Mouse (Mus musculus): ENCODE data around the gene Lce1b. TPM values are rescaled to one million over a fixed set of nuclear protein-coding genes. Genes with fewer than 3 reads are reported as not detected.
"Not testable (repeated sequence)": the region's sequence is repeated elsewhere in the genome, so short reads cannot be mapped to it uniquely, and the experiment has no call there.

Lce1b gene
- not detected in 2 replicates for polyA plus RNA-seq (2014; fragmentation: Nextera tagmentation; extraction: Ambion mirVana)

- Histone ChIP-seq H3K4me2 (no peak within 1 kb of the TSS), H3K36me3 (ENCODE audit: insufficient read depth) (no peaks in the 10 kb centered on the region), H3K27ac (ENCODE audit: low read depth) (no peak within 1 kb of the TSS), H3K4me1 (ENCODE audit: insufficient read depth) (no peaks in the 10 kb centered on the region), H3K4me3 (ENCODE audit: low read depth, low read length) (no peak within 1 kb of the TSS), H3K27me3 (ENCODE audit: insufficient read depth, low read length) (no peaks in the 10 kb centered on the region), H3K9ac (no peak within 1 kb of the TSS), H3K9me3 (ENCODE audit: low read depth, low read length) (no peaks in the 10 kb centered on the region)
- no peak for ATAC-seq (ENCODE audit: insufficient read depth)
- no peak for DNase-seq
- no peak for TF ChIP-seq CTCF (IDR thresholded peaks at IDR 0.05; ENCODE audit: low read depth)
Observed at GRCm38 (mm10) chr3:92656826-92657225, at the start of gene Lce1b. Gene Lce1b, minus strand, starts transcription at chr3:92656926.

- Histone ChIP-seq H3K4me3 (ENCODE audit: low read depth, low read length) (no peak overlapping the region), H3K4me2 (no peak overlapping the region), H3K9me3 (ENCODE audit: low read depth, low read length) (no peaks in the 10 kb centered on the region), H3K36me3 (ENCODE audit: insufficient read depth) (no peaks in the 10 kb centered on the region), H3K27ac (ENCODE audit: low read depth) (no peak overlapping the region), H3K9ac (no peak overlapping the region), H3K4me1 (ENCODE audit: insufficient read depth) (no peaks in the 10 kb centered on the region), H3K27me3 (ENCODE audit: insufficient read depth, low read length) (no peaks in the 10 kb centered on the region)
- no peak for TF ChIP-seq CTCF (IDR thresholded peaks at IDR 0.05; ENCODE audit: low read depth)
- ATAC-seq (ENCODE audit: insufficient read depth) (no peak), DNase-seq (no peak)
- 20% methylated on average over 1 of the region's 1 CpGs for whole genome bisulfite sequencing
Observed at GRCm38 (mm10) chr3:92694613-92695012, 37.9 kb upstream of the Lce1b start.

GRCm38 (mm10) chr3:92691688-92692087, 35.0 kb upstream of the Lce1b start:
- no peak overlapping the region for H3K9ac ChIP-seq
- H3K9me3 ChIP-seq (ENCODE audit: low read depth, low read length): no peaks in the 10 kb centered on the region
- H3K36me3 ChIP-seq (ENCODE audit: insufficient read depth): no peaks in the 10 kb centered on the region
- TF ChIP-seq CTCF (IDR thresholded peaks at IDR 0.05; ENCODE audit: low read depth): no peak
- no peaks in the 10 kb centered on the region for H3K4me1 ChIP-seq (ENCODE audit: insufficient read depth)
- no peak overlapping the region for H3K27ac ChIP-seq (ENCODE audit: low read depth)
- no peaks in the 10 kb centered on the region for H3K27me3 ChIP-seq (ENCODE audit: insufficient read depth, low read length)
- H3K4me2 ChIP-seq: no peak overlapping the region
- H3K4me3 ChIP-seq (ENCODE audit: low read depth, low read length): no peak overlapping the region
- DNase-seq (no peak), ATAC-seq (ENCODE audit: insufficient read depth) (no peak)

GRCm38 (mm10) chr3:92689154-92689553, 32.4 kb upstream of the Lce1b start:
- H3K4me3 ChIP-seq (ENCODE audit: low read depth, low read length); H3K27ac ChIP-seq (ENCODE audit: low read depth); DNase-seq; H3K4me2 ChIP-seq; H3K36me3 ChIP-seq (ENCODE audit: insufficient read depth); H3K9ac ChIP-seq; H3K9me3 ChIP-seq (ENCODE audit: low read depth, low read length); H3K27me3 ChIP-seq (ENCODE audit: insufficient read depth, low read length); H3K4me1 ChIP-seq (ENCODE audit: insufficient read depth); ATAC-seq (ENCODE audit: insufficient read depth): not testable (repeated sequence)
- WGBS: 59% methylated on average over 16 of the region's 16 CpGs

- H3K9ac ChIP-seq: no peak within 1 kb of the TSS
- ATAC-seq (ENCODE audit: insufficient read depth): no peak
Observed at GRCm38 (mm10) chr3:92687110-92687509, 30.4 kb upstream of the Lce1b start, which contains the start of gene Lce1d. Gene Lce1d, minus strand, starts transcription at chr3:92687210.

GRCm38 (mm10) chr3:92678947-92679346, 22.2 kb upstream of the Lce1b start, which contains the start of gene Lce1c:
Gene Lce1c, plus strand, starts transcription at chr3:92679247.
- H3K4me1 ChIP-seq (ENCODE audit: insufficient read depth): no peaks in the 10 kb centered on the region
- no peaks in the 10 kb centered on the region for H3K27me3 ChIP-seq (ENCODE audit: insufficient read depth, low read length)
- H3K27ac ChIP-seq (ENCODE audit: low read depth): no peak within 1 kb of the TSS
- DNase-seq: no peak
- no peak within 1 kb of the TSS for H3K4me2 ChIP-seq
- ATAC-seq (ENCODE audit: insufficient read depth): no peak
- no peak for TF ChIP-seq CTCF (IDR thresholded peaks at IDR 0.05; ENCODE audit: low read depth)
- no peaks in the 10 kb centered on the region for H3K9me3 ChIP-seq (ENCODE audit: low read depth, low read length)
- no peaks in the 10 kb centered on the region for H3K36me3 ChIP-seq (ENCODE audit: insufficient read depth)
- H3K4me3 ChIP-seq (ENCODE audit: low read depth, low read length): no peak within 1 kb of the TSS
- H3K9ac ChIP-seq: no peak within 1 kb of the TSS
- 78% methylated on average over 4 of the region's 4 CpGs for WGBS

More at GRCm38 (mm10) chr3:92687110-92687509, 30.4 kb upstream of the Lce1b start, which contains the start of gene Lce1d:
- no peak within 1 kb of the TSS for H3K4me3 ChIP-seq (ENCODE audit: low read depth, low read length)
- 63% methylated on average over 2 of the region's 2 CpGs for WGBS
- H3K4me1 ChIP-seq (ENCODE audit: insufficient read depth): no peaks in the 10 kb centered on the region
- no peaks in the 10 kb centered on the region for H3K36me3 ChIP-seq (ENCODE audit: insufficient read depth)
- H3K27me3 ChIP-seq (ENCODE audit: insufficient read depth, low read length): no peaks in the 10 kb centered on the region
- TF ChIP-seq CTCF (IDR thresholded peaks at IDR 0.05; ENCODE audit: low read depth): no peak
- DNase-seq: no peak
- no peaks in the 10 kb centered on the region for H3K9me3 ChIP-seq (ENCODE audit: low read depth, low read length)
- no peak within 1 kb of the TSS for H3K27ac ChIP-seq (ENCODE audit: low read depth)
- H3K4me2 ChIP-seq: no peak within 1 kb of the TSS

- no peak within 1 kb of the TSS for H3K4me3 ChIP-seq (ENCODE audit: low read depth, low read length)
- H3K4me1 ChIP-seq (ENCODE audit: insufficient read depth): no peaks in the 10 kb centered on the region
- no peak within 1 kb of the TSS for H3K4me2 ChIP-seq
- no peak within 1 kb of the TSS for H3K27ac ChIP-seq (ENCODE audit: low read depth)
- DNase-seq (no peak), ATAC-seq (ENCODE audit: insufficient read depth) (no peak)
- no peaks in the 10 kb centered on the region for H3K27me3 ChIP-seq (ENCODE audit: insufficient read depth, low read length)
- H3K36me3 ChIP-seq (ENCODE audit: insufficient read depth): no peaks in the 10 kb centered on the region
- H3K9me3 ChIP-seq (ENCODE audit: low read depth, low read length): no peaks in the 10 kb centered on the region
- no peak for TF ChIP-seq CTCF (IDR thresholded peaks at IDR 0.05; ENCODE audit: low read depth)
- H3K9ac ChIP-seq: no peak within 1 kb of the TSS
Observed at GRCm38 (mm10) chr3:92670215-92670614, 13.5 kb upstream of the Lce1b start, which contains the start of gene Lce1a2. Gene Lce1a2, minus strand, starts transcription at chr3:92670315.

- no peak for TF ChIP-seq CTCF (IDR thresholded peaks at IDR 0.05; ENCODE audit: low read depth)
- H3K4me3 ChIP-seq (ENCODE audit: low read depth, low read length): no peak within 1 kb of the TSS
- DNase-seq (no peak), ATAC-seq (ENCODE audit: insufficient read depth) (no peak)
- H3K9ac ChIP-seq: no peak within 1 kb of the TSS
- no peak within 1 kb of the TSS for H3K27ac ChIP-seq (ENCODE audit: low read depth)
- 93% methylated on average over 1 of the region's 1 CpGs for WGBS
- no peaks in the 10 kb centered on the region for H3K27me3 ChIP-seq (ENCODE audit: insufficient read depth, low read length)
- no peaks in the 10 kb centered on the region for H3K4me1 ChIP-seq (ENCODE audit: insufficient read depth)
- H3K4me2 ChIP-seq: no peak within 1 kb of the TSS
- no peaks in the 10 kb centered on the region for H3K36me3 ChIP-seq (ENCODE audit: insufficient read depth)
- H3K9me3 ChIP-seq (ENCODE audit: low read depth, low read length): no peaks in the 10 kb centered on the region
Observed at GRCm38 (mm10) chr3:92648207-92648606, 8.5 kb downstream of the Lce1b start, which contains the start of gene Lce1a1. Gene Lce1a1, minus strand, starts transcription at chr3:92648307.

All from lung, embryonic 14.5 days (tissue).